Mouse (Mus musculus) embryo, embryonic 10 days (tissue): Measurements from ENCODE around the gene Rhbdd1.

ENCODE experiments used
- DNase-seq: peaks from one replicate; pipeline ENCODE4 v3.0.0-alpha.2; 2015; ENCODE audit warnings: low spot score

The Rhbdd1 gene

DNA sequence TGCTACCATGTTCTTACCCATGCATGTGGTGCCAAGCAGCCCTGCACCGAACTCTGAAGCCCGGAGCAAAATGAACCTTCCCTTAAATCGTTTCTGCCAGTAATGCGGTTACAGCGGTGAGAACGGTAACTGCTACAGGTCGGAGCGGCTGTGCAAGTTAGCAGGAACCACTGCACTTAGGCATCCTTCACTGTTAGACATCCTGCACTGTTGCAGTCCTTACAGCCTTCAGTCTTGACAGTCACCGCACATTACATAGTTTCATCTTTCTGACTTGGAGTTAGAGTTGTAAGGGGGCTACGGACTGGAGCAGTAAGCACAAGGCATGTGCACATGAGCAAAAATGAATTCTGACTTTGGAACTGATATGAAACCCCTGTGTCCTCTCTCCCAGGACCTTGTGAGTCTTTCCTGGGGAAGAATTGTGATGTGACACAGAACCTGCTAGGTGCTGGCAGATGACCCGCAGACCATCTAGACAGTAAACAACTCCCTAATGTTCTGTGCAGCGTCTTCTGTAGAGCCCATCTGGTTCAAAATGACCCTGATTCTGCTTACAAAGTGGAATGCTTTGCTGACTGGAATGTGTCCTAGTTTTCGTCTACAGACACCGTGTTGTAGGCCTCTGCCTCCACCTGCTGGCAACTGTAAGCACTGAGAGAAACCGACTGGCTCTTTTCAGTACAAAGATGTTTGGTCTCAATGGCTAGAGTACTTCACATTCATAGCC is 116.8 kb downstream of the Rhbdd1 start:
- peak; percentile 85 for DNase-seq

DNA sequence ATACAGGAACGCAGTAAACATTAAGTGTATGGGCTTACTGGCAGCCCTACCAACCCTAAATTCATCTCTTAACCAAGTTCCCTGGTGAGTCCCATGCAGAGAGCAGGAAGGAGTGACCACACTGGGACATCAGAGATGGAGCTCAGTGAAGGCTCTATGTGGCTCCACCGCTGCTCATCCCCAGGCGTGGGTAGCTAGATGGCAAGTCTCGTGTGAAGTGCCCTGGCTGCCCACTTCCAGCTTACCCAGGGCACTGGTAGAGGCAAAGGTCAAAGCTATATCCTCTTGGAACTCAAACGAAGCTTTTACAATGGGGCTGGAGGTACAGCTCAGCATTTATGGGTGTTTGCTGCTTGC is 117.4 kb downstream of the Rhbdd1 start:
- DNase-seq = no peak

DNA sequence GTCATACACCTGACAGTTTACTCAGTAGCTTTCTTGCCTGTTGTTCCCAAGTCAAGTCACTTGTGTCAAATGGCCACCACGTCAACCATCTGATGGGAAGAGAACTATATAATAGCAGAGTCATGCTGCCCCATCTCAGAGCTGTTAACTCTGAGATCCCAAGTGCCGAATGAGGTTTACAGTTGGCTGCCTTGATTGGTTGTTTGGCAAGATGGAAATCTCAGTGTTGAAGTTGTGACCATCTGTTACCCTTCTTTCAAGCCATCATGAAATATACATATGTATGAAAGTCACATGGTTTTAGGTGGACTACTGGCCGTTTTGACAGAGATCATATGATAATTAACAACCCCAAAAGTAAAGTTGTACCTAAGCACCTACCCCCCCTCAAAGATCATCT is 121.0 kb downstream of the Rhbdd1 start:
- no peak for DNase-seq

DNA sequence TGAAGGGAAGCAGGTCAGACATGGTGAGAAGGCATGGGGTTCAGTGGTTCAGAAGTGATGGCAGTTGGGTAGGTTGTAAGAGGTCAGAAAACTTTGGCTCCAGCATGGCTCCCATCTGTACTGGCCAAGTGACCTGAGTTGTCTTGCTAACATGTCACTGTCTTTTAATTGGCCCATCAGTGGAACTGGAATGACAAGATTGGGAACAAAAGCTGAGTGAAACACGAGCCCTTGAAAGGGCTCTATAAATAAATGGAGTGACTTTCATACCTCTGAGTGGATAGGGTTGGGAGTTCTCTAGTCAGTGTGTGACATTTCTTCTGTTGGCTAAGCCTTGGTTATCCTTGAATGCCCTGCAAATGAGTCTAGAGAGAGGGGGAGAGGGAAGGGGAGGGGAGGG is 123.9 kb downstream of the Rhbdd1 start:
- no peak for DNase-seq

DNA sequence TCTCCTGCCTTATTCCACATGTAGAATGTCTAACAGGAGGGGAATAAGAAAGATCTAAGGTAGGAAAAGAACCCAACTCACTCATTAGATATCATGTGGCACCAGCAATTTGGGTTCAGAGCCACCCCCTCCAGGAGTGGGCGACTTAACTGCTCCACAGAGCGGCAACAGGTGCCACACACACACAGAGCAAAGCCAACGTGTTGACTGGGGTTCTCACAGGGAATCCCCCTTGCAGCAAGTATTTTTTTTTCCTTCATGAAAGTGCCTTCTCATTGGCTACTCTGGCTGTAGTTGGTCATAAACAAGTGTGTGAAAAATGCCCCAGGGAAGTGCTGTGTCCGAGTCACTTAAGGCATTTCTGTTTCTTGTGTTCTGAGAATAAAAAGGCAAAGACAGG is 127.3 kb downstream of the Rhbdd1 start:
- DNase-seq = no peak

- no peak for DNase-seq
Observed at GRCm38 (mm10) chr1:82446049-82446448, 129.8 kb downstream of the Rhbdd1 start.

DNA sequence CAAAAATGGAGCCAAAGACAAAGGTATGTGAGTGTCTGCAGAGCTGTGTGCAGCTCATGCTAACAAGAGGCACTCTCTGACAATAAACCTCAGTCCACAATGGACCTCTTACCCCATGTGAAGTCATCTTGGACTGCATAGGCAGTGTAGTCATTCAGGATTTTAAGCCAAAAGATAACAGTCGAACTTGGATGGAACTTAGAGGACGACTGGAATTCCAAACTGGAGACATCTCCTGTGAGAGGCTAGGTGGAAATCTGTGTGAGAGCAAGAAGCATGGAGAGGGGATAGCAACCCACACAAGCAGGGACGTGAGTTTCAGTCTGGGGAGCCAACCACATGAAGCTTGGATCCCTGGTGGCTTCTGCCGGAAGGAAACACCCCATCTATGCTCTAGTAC is 133.6 kb downstream of the Rhbdd1 start:
- DNase-seq = no peak

GRCm38 (mm10) chr1:82451927-82452651 is 135.8 kb downstream of the Rhbdd1 start:
- no peak for DNase-seq

DNA sequence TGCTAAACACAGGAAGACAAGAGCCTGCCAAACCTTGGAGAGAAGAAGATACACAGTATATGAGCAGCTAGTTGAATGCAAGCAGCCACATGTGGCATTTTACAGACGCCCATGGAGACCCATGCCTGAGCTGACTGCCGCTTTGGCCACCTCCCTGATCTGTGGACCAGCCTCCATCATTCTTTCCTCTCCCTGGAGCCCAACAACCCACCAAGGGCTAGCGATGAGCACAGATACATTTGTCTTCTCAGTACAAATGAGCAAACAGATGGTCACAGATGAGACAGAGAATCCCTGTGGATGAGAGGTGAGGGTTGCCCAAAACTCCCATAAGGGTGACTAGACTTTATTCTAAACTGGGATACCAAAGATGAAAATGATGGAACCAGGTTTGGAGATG is 137.8 kb downstream of the Rhbdd1 start:
- no peak for DNase-seq

GRCm38 (mm10) chr1:82459350-82459749 is 143.1 kb downstream of the Rhbdd1 start:
- DNase-seq = no peak

DNA sequence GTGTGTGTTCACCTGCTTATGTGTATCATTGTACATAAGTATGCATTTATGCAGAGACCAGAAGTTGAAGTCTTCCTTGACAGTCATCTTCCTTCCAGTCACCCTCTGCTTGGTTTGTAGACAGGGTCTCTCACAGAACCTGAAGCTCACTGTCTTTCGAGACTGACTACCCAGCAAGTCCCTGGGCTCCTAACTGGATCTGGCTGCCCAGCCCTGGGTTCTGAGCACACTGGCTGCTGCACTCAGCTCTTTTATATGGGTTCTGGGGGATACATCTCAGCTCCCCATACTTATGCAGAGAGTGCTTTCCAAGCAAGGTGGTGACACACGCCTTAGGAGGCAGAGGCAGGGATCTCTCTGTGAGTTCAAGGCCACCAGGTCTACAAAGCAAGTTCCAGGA is 143.7 kb downstream of the Rhbdd1 start:
- no peak for DNase-seq

GRCm38 (mm10) chr1:82461041-82461440 is 144.8 kb downstream of the Rhbdd1 start:
- DNase-seq = no peak

DNA sequence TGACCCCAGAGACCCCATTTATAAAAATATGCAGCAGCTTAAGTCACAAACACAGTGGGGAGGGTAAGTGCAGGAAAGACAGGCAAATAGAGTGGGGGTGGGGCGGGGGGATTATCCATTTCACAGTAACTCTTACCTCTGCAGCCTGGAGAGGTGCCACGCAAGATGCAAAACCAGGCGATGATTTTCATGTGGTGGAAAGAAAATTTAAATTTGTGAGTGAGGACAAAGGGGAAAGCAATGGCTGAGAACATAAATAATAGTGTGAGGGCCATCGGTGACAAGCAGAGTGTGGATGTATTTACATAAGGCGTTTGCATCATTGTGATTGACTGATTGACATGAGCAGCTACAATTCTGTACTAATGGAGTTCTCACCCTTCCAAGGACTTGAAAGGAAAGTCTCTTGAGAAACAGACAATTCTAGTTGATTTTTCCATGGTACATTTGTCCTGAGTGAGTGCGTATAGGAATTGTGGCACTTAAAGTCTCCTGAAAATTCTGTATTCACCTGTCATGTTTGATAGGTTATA is 149.1 kb downstream of the Rhbdd1 start:
- no peak for DNase-seq

GRCm38 (mm10) chr1:82468872-82469271 is 152.6 kb downstream of the Rhbdd1 start:
- DNase-seq = no peak

DNA sequence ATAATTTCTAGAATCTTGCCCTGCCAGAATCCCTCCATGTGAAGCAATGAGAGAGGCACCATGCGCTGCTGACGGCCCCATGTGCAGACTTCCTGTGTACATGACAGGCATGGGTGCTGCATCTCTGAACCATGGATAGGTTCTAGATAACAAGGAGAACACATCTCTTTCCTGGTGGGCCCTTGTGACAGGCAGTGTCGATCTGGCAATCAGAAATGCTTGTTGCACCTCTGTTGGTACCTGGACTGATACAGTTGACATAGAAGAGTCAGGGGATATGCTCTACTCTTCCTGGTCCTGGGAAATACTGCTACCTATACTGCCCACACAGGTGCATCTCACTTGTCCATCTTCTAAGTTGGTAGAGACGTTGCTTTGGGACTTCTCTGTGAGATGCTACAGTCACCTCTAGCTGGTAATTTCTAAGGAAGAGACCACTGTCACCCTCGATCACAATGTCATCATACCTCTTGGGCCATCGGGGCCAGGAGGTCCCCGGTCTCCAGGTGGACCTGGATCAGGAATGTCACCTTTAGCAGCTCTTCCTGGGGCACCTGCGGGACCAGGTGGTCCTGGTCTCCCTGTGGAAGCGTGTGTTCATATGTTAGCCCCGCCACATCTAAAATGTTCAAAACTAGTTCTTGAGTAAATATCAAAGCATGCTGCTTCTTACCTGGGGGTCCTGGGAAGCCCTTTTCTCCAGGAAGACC is 154.4 kb downstream of the Rhbdd1 start:
- DNase-seq = no peak

- DNase-seq = no peak
Observed at GRCm38 (mm10) chr1:82473467-82473866, 157.2 kb downstream of the Rhbdd1 start.

- peak; percentile 71 for DNase-seq
Observed at GRCm38 (mm10) chr1:82474461-82474961, 158.3 kb downstream of the Rhbdd1 start.

- no peak for DNase-seq
Observed at GRCm38 (mm10) chr1:82475254-82475653, 159.0 kb downstream of the Rhbdd1 start.

GRCm38 (mm10) chr1:82475821-82476220 is 159.6 kb downstream of the Rhbdd1 start:
- DNase-seq = no peak

DNA sequence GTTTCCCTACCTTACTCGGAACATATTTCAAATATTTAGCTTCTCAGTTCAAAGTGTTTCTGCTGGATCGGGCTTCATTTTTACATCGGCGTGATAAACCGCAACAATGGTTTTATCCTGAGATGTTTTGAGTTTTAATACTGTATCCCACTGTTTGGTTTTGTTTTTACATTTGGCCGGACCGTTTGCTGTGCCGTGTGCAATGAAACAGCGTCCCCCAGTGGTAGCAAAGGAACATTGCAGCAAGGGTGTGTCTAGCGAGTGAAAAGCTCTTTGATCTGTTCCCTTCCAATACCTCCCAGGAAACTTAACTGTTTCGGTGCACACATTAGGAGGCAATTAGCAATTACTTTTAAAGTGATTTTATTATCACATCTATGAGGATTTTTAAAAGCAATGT is 160.0 kb downstream of the Rhbdd1 start:
- peak; percentile 81 for DNase-seq

GRCm38 (mm10) chr1:82476746-82477145 is 160.5 kb downstream of the Rhbdd1 start:
- peak; percentile 66 for DNase-seq

DNA sequence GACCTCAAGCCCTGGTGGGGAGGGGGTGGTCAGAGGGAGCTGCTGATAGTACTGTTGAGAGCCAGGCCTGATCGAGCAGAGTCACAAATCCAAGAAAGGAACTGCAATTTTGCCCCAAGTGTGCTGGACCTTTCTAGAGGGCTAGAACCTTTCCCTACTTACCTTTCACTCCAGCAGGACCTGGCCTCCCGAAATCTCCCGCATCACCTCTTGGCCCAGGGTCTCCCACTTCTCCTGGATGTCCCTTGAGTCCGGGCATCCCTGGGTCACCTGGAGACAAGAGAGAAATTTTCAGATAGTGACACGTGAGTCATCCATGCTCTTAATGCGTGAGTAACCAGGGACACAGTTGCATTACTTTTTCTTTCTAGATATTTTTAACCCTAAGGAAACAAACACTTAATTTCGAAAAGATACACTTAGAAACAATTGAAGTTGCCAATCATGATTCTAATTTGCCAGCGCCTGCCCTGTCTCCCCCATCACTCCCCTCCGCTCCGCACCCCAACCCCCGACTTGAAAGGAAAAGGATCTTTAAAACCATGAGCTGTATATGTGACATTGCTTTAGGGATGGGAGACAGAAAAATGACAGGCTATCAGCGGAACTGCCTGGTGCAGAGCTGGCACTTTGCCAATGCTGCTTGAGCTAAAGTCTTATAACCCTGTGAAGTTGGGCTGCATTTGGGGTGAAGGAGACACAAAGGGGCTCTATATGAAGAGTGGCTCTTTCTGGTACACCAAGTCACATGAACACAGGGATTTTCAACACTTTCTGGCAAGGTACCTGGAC is 163.6 kb downstream of the Rhbdd1 start:
- DNase-seq = no peak
